Mouse (Mus musculus) erythroblast, embryonic 14.5 days (primary cell): ENCODE results near the gene Ldlrad3.

ENCODE experiments used
- GATA1 ChIP-seq: IDR thresholded peaks from 2 replicates; pipeline ENCODE4 v1.6.1; 2012; ENCODE audit warnings: low read length, inconsistent platforms, mixed read lengths
- TAL1 ChIP-seq: IDR thresholded peaks from 3 replicates; pipeline ENCODE4 v1.6.1; 2012; ENCODE audit warnings: low read length, inconsistent platforms, mixed read lengths

DNA sequence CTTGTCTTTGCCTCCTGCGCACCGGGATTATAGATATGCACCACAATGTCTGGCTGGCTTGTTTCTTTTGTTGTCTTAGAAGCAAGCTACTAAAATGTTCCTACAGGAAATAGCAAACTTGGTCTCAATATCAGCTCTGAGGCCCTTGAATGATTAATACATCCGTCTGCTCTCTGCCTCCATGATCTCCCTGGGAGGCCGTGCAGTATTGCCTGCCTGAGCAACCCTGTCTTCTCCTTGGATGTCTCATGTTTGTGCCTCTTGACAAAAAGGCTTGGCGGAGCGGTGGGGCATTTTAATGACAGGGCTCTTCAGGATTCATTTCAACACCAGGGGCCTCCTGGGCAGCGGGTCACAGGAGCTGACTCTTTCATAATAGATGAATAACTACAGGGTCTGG, 219.0 kb downstream of the Ldlrad3 start:
- TF ChIP-seq GATA1 (no peak), TAL1 (no peak)
